Mouse (Mus musculus) heart, embryonic 11.5 days (tissue): Measurements from ENCODE around the gene Nans. TPM values are rescaled to one million over a fixed set of nuclear protein-coding genes. Genes with fewer than 3 reads are reported as not detected.

Experiments
- ATAC-seq: fragments of 200-750 bp; cut with Nextera tagmentation; replicated peaks from 2 replicates; pipeline ENCODE4 v1.8.0; 2017; ENCODE audit warnings: moderate library complexity; ENCODE audit not compliant: insufficient number of reproducible peaks, low FRiP score, low TSS enrichment
- H3K27ac ChIP-seq: fragments of 300-500 bp; sonication (generic); 2 replicates; pipeline ENCODE4 v1.5.1; 2014; ENCODE audit warnings: mild to moderate bottlenecking, low read depth, low read length
- H3K27me3 ChIP-seq: fragments of 300-500 bp; sonication (generic); 2 replicates; pipeline ENCODE4 v1.6.1; 2014; ENCODE audit warnings: mild to moderate bottlenecking, low read length, mixed read lengths; ENCODE audit not compliant: control insufficient read depth, insufficient read depth
- H3K36me3 ChIP-seq: fragments of 300-500 bp; sonication (generic); 2 replicates; pipeline ENCODE4 v1.6.1; 2014; ENCODE audit warnings: mild to moderate bottlenecking, low read length, moderate library complexity, mixed read lengths; ENCODE audit not compliant: control insufficient read depth, insufficient read depth
- H3K4me1 ChIP-seq: fragments of 300-500 bp; sonication (generic); 2 replicates; pipeline ENCODE4 v1.6.1; 2014; ENCODE audit warnings: low read length; ENCODE audit not compliant: control insufficient read depth, insufficient read depth
- H3K4me2 ChIP-seq: fragments of 300-500 bp; sonication (generic); 2 replicates; pipeline ENCODE4 v1.6.1; 2014; ENCODE audit warnings: mild to moderate bottlenecking, moderate library complexity
- H3K4me3 ChIP-seq: fragments of 300-500 bp; sonication (generic); 2 replicates; pipeline ENCODE4 v1.5.1; 2014; ENCODE audit warnings: low read depth, low read length
- H3K9ac ChIP-seq: fragments of 300-500 bp; sonication (generic); 2 replicates; pipeline ENCODE4 v1.6.1; 2014; ENCODE audit warnings: mild to moderate bottlenecking, low read depth, low read length, moderate library complexity
- H3K9me3 ChIP-seq: fragments of 300-500 bp; sonication (generic); replicated peaks from 2 replicates; pipeline ENCODE4 v1.6.1; 2016; ENCODE audit warnings: low read length; ENCODE audit not compliant: control insufficient read depth
- WGBS: fragments of 180-500 bp; shearing (Covaris S2); extraction: QIAGEN DNeasy Blood & Tissue Kit; methylation state at CpG from one replicate; pipeline ENCODE4 v1.1.7; 2014; ENCODE audit not compliant: insufficient replicate concordance; 5-methylcytosine and 5-hydroxymethylcytosine counted together
- polyA plus RNA-seq: library from polyadenylated mRNA; unstranded; fragments of >200 nt; fragmentation: Nextera tagmentation; extraction: Ambion mirVana; gene quantifications from 2 replicates; pipeline ENCODE4 v1.2.1, GENCODE M21; 2014

Nans gene
- polyA plus RNA-seq, 1 experiment from 2014 or later: 84.2 TPM

GRCm38 (mm10) chr4:46463130-46463830, 25.8 kb upstream of the Nans start:
- no peaks in the 10 kb centered on the region for H3K27me3 ChIP-seq
- H3K4me3 ChIP-seq: no peak overlapping the region
- no peak overlapping the region for H3K4me2 ChIP-seq
- peaks cover 8% of the 10 kb centered on the region for H3K4me1 ChIP-seq
- WGBS: 82% methylated on average over 7 of the region's 7 CpGs
- no peaks in the 10 kb centered on the region for H3K9me3 ChIP-seq
- H3K9ac ChIP-seq: no peak overlapping the region
- peaks cover 41% of the 10 kb centered on the region for H3K36me3 ChIP-seq
- no peak for ATAC-seq
- H3K27ac ChIP-seq: 0 out of 2 replicates have a peak overlapping the region, but pooled peaks have one; percentile 35

GRCm38 (mm10) chr4:46465740-46466139, 23.3 kb upstream of the Nans start:
- Histone ChIP-seq H3K4me1 (peaks cover 5% of the 10 kb centered on the region; the same call in 1 of the 2 replicates), H3K36me3 (peaks cover 64% of the 10 kb centered on the region), H3K4me2 (no peak overlapping the region), H3K27ac (no peak overlapping the region), H3K9ac (no peak overlapping the region), H3K27me3 (no peaks in the 10 kb centered on the region), H3K9me3 (no peaks in the 10 kb centered on the region), H3K4me3 (no peak overlapping the region)
- no peak for ATAC-seq
- WGBS: 91% methylated on average over 3 of the region's 3 CpGs

- ATAC-seq: no peak
- H3K4me1 ChIP-seq: no peaks in the 10 kb centered on the region
Observed at GRCm38 (mm10) chr4:46475101-46475500, 13.9 kb upstream of the Nans start.

GRCm38 (mm10) chr4:46479081-46479480, 10.0 kb upstream of the Nans start:
- 85% methylated on average over 2 of the region's 2 CpGs for WGBS
- Histone ChIP-seq H3K9ac (no peak overlapping the region), H3K27me3 (no peaks in the 10 kb centered on the region), H3K36me3 (peaks cover 10% of the 10 kb centered on the region), H3K4me1 (no peaks in the 10 kb centered on the region), H3K4me2 (no peak overlapping the region), H3K4me3 (no peak overlapping the region), H3K27ac (no peak overlapping the region), H3K9me3 (no peaks in the 10 kb centered on the region)
- ATAC-seq: no peak

More at GRCm38 (mm10) chr4:46475101-46475500, 13.9 kb upstream of the Nans start:
- 89% methylated on average over 5 of the region's 5 CpGs for WGBS
- Histone ChIP-seq H3K4me2 (no peak overlapping the region), H3K36me3 (peaks cover 41% of the 10 kb centered on the region), H3K27me3 (no peaks in the 10 kb centered on the region), H3K9me3 (no peaks in the 10 kb centered on the region), H3K4me3 (no peak overlapping the region), H3K9ac (no peak overlapping the region), H3K27ac (no peak overlapping the region)

GRCm38 (mm10) chr4:46485696-46486417, 3.2 kb upstream of the Nans start:
- H3K27ac ChIP-seq: peak overlapping the region; percentile 67
- H3K4me2 ChIP-seq: peak overlapping the region; percentile 16; the same call in 1 of the 2 replicates
- no peaks in the 10 kb centered on the region for H3K27me3 ChIP-seq
- peak overlapping the region; percentile 17 for H3K9ac ChIP-seq
- 37% methylated on average over 14 of the region's 14 CpGs for WGBS
- no peak for ATAC-seq
- H3K4me3 ChIP-seq: no peak overlapping the region
- H3K4me1 ChIP-seq: peaks cover 10% of the 10 kb centered on the region
- H3K9me3 ChIP-seq: no peaks in the 10 kb centered on the region
- no peaks in the 10 kb centered on the region for H3K36me3 ChIP-seq

- Histone ChIP-seq H3K36me3 (no peaks in the 10 kb centered on the region), H3K9ac (no peak overlapping the region), H3K27ac (no peak overlapping the region), H3K4me3 (no peak overlapping the region), H3K9me3 (no peaks in the 10 kb centered on the region), H3K27me3 (no peaks in the 10 kb centered on the region), H3K4me2 (no peak overlapping the region), H3K4me1 (peaks cover 10% of the 10 kb centered on the region)
- 82% methylated on average over 5 of the region's 5 CpGs for WGBS
- ATAC-seq: no peak
Observed at GRCm38 (mm10) chr4:46487348-46487747, 1.7 kb upstream of the Nans start.

GRCm38 (mm10) chr4:46493071-46493470, 4.0 kb downstream of the Nans start:
- 91% methylated on average over 6 of the region's 6 CpGs for WGBS
- H3K4me2 ChIP-seq: no peak overlapping the region
- H3K9me3 ChIP-seq: no peaks in the 10 kb centered on the region
- peaks cover 13% of the 10 kb centered on the region for H3K36me3 ChIP-seq
- no peak for ATAC-seq
- no peaks in the 10 kb centered on the region; the same call in 1 of the 2 replicates for H3K4me1 ChIP-seq
- no peak overlapping the region for H3K9ac ChIP-seq
- no peak overlapping the region for H3K4me3 ChIP-seq
- no peak overlapping the region for H3K27ac ChIP-seq
- no peaks in the 10 kb centered on the region for H3K27me3 ChIP-seq

GRCm38 (mm10) chr4:46495543-46495942, 6.5 kb downstream of the Nans start:
- no peaks in the 10 kb centered on the region for H3K4me1 ChIP-seq
- WGBS: 89% methylated on average over 12 of the region's 12 CpGs
- no peak overlapping the region for H3K4me3 ChIP-seq
- H3K27ac ChIP-seq: no peak overlapping the region
- no peak for ATAC-seq
- H3K36me3 ChIP-seq: peaks cover 15% of the 10 kb centered on the region
- no peaks in the 10 kb centered on the region for H3K27me3 ChIP-seq
- H3K4me2 ChIP-seq: no peak overlapping the region
- H3K9me3 ChIP-seq: no peaks in the 10 kb centered on the region
- no peak overlapping the region for H3K9ac ChIP-seq
